Mouse (Mus musculus): ENCODE results near the gene Patz1. TPM values are rescaled to one million over a fixed set of nuclear protein-coding genes. Genes with fewer than 3 reads are reported as not detected.

Patz1 gene
- polyA plus RNA-seq, 1 experiment, result 79.0 TPM

DNA sequence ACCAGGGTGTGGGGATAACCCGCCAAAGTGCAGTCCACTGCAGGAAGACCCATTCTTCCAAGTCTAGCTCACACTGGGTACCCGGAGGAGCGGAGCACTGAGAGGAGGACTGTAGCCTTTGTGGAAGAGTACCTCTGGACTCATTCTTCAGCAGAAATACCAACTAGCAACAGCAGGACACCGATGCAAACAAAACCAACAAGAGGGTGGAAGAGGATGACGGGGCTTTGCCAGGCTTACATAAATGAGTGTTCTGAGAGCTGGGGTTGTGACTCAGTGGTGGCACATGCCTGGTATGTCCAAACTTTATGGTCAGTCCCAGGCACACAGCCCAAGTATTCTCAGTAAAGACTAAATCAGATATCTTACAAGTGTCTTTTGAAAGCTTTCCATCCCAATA, 12.4 kb downstream of the Patz1 start:
- Histone ChIP-seq H3K27me3 (replicated peaks) (no peaks in the 10 kb centered on the region), H3K4me3 (replicated peaks) (no peak overlapping the region), H3K9me3 (no peaks in the 10 kb centered on the region), H3K4me1 (peaks cover 96% of the 10 kb centered on the region), H3K36me3 (replicated peaks; ENCODE audit: low read length) (peaks cover 98% of the 10 kb centered on the region)
- TF ChIP-seq GATA1 (IDR thresholded peaks at IDR 0.05; ENCODE audit: borderline replicate concordance, low read length) (no peak), FLI1 (IDR thresholded peaks at IDR 0.05; ENCODE audit: low read length) (no peak)

- peaks cover 98% of the 10 kb centered on the region for H3K36me3 ChIP-seq (replicated peaks; ENCODE audit: low read length)
- no peaks in the 10 kb centered on the region for H3K27me3 ChIP-seq (replicated peaks)
- H3K9me3 ChIP-seq, result no peaks in the 10 kb centered on the region
- H3K4me1 ChIP-seq, result peaks cover 96% of the 10 kb centered on the region
- no peak for TF ChIP-seq GATA1 (IDR thresholded peaks at IDR 0.05; ENCODE audit: borderline replicate concordance, low read length)
- no peak for TF ChIP-seq FLI1 (IDR thresholded peaks at IDR 0.05; ENCODE audit: low read length)
- H3K4me3 ChIP-seq (replicated peaks), result no peak overlapping the region
These were observed 13.7 kb downstream of the Patz1 start for GRCm38 (mm10) chr11:3302385-3302784.

DNA sequence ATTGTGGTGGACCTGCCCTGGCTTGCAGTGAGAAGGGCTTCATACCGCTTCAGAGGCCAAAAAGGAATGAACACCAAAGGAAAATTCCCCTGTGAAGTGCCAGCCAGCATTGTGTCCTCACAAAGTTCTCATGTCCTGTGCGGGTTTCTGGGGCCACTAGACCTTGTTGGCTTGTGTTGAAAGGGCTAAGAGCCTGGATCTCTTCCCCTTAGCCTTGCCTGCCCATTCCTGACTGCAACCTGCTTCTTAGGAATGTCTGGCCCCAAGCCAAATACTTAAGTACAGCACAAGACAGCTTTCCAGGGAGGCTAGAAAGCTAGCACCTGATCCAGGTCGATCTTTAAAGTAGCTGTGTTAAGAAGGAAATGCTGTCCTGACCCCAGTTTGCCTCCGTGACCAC, 14.1 kb downstream of the Patz1 start:
- no peak for TF ChIP-seq FLI1 (IDR thresholded peaks at IDR 0.05; ENCODE audit: low read length)
- TF ChIP-seq GATA1 (IDR thresholded peaks at IDR 0.05; ENCODE audit: borderline replicate concordance, low read length), result no peak
- H3K4me1 ChIP-seq, result peaks cover 96% of the 10 kb centered on the region
- no peaks in the 10 kb centered on the region for H3K9me3 ChIP-seq
- no peak overlapping the region for H3K4me3 ChIP-seq (replicated peaks)
- no peaks in the 10 kb centered on the region for H3K27me3 ChIP-seq (replicated peaks)
- H3K36me3 ChIP-seq (replicated peaks; ENCODE audit: low read length), result peaks cover 98% of the 10 kb centered on the region

DNA sequence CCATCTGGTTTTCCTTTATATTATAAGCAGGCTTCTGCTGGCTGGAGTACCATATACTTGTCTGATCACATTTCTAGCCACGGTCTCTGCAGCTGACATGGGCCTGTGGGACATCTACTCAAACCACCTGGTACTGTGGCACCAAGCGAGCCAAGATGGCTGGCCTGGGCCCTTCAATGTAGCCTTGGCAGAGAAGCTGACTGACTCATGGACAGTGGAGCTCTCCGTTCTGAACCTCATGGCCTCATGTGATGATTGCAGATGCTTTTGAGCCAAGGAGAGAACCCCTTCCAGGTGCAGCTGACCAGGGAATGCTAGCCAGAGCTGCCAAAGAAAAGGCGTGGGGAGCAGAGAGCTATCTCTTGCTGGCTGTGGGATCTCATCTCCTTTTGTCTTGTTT, 17.1 kb downstream of the Patz1 start:
- no peak for TF ChIP-seq FLI1 (IDR thresholded peaks at IDR 0.05; ENCODE audit: low read length)
- no peak for TF ChIP-seq GATA1 (IDR thresholded peaks at IDR 0.05; ENCODE audit: borderline replicate concordance, low read length)
- no peaks in the 10 kb centered on the region for H3K27me3 ChIP-seq (replicated peaks)
- no peak overlapping the region for H3K4me3 ChIP-seq (replicated peaks)
- peaks cover 99% of the 10 kb centered on the region for H3K36me3 ChIP-seq (replicated peaks; ENCODE audit: low read length)
- no peaks in the 10 kb centered on the region for H3K9me3 ChIP-seq
- peaks cover 95% of the 10 kb centered on the region for H3K4me1 ChIP-seq

DNA sequence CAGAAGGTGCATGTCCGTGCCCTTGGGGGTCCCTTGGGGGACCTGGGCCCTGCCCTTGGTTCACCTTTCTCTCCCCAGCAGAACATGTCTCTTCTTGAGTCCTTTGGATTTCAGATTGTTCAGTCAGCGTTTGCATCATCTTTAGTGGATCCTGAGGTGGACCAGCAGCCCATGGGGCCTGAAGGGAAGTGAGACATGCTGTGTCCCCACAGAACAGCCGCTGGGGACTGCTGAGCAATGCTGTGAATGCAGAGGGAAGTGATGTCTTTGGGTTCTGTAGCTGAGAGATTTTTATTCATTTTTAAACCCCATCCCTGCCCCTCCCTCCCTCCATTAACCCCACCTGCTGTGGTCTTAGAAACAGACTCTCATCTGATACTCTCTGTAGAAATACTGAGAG, 19.2 kb downstream of the Patz1 start:
- H3K4me1 ChIP-seq, result peaks cover 95% of the 10 kb centered on the region
- no peaks in the 10 kb centered on the region for H3K9me3 ChIP-seq
- no peak overlapping the region for H3K4me3 ChIP-seq (replicated peaks)
- peaks cover 99% of the 10 kb centered on the region for H3K36me3 ChIP-seq (replicated peaks; ENCODE audit: low read length)
- H3K27me3 ChIP-seq (replicated peaks), result no peaks in the 10 kb centered on the region
- no peak for TF ChIP-seq GATA1 (IDR thresholded peaks at IDR 0.05; ENCODE audit: borderline replicate concordance, low read length)
- no peak for TF ChIP-seq FLI1 (IDR thresholded peaks at IDR 0.05; ENCODE audit: low read length)

DNA sequence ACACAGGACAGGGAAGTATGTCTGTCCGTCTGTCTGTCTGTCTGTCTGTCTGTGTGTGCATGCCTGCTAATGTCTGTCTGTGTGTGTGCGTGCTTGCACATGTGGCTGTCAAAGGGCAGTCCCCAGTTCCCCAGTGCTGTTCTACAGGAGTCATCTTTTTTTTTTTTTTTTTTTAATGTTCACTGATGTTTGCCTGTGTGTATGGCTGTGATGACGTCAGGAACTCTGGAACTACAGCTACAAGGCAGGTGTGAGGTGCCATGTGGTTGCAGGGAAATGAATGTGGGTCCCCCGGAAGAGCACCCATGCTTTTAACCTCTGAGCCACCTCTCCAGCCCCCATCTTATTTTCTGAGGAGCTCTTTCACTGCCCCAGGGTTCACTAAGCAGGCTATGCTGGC, 21.2 kb downstream of the Patz1 start:
- TF ChIP-seq FLI1 (IDR thresholded peaks at IDR 0.05; ENCODE audit: low read length), result no peak
- no peak for TF ChIP-seq GATA1 (IDR thresholded peaks at IDR 0.05; ENCODE audit: borderline replicate concordance, low read length)
- peaks cover 90% of the 10 kb centered on the region for H3K4me1 ChIP-seq
- peak overlapping the region; percentile 20 for H3K4me3 ChIP-seq (replicated peaks)
- H3K36me3 ChIP-seq (replicated peaks; ENCODE audit: low read length), result peaks cover 95% of the 10 kb centered on the region
- H3K9me3 ChIP-seq, result no peaks in the 10 kb centered on the region
- no peaks in the 10 kb centered on the region for H3K27me3 ChIP-seq (replicated peaks)

GRCm38 (mm10) chr11:3310789-3311585, 22.3 kb downstream of the Patz1 start:
- H3K36me3 ChIP-seq (replicated peaks; ENCODE audit: low read length), result peaks cover 92% of the 10 kb centered on the region
- TF ChIP-seq GATA1 (IDR thresholded peaks at IDR 0.05; ENCODE audit: borderline replicate concordance, low read length), result no peak
- no peak for TF ChIP-seq FLI1 (IDR thresholded peaks at IDR 0.05; ENCODE audit: low read length)
- H3K9me3 ChIP-seq, result no peaks in the 10 kb centered on the region
- H3K4me3 ChIP-seq (replicated peaks), result peak overlapping the region; percentile 59
- H3K4me1 ChIP-seq, result peaks cover 82% of the 10 kb centered on the region
- H3K27me3 ChIP-seq (replicated peaks), result no peaks in the 10 kb centered on the region

- no peak for TF ChIP-seq FLI1 (IDR thresholded peaks at IDR 0.05; ENCODE audit: low read length)
- no peak for TF ChIP-seq GATA1 (IDR thresholded peaks at IDR 0.05; ENCODE audit: borderline replicate concordance, low read length)
- Histone ChIP-seq H3K27me3 (replicated peaks) (no peaks in the 10 kb centered on the region), H3K36me3 (replicated peaks; ENCODE audit: low read length) (peaks cover 91% of the 10 kb centered on the region), H3K4me3 (replicated peaks) (no peak overlapping the region), H3K4me1 (peaks cover 75% of the 10 kb centered on the region), H3K9me3 (no peaks in the 10 kb centered on the region)
These were observed 23.1 kb downstream of the Patz1 start for GRCm38 (mm10) chr11:3311586-3312347.

- Histone ChIP-seq H3K4me1 (peaks cover 59% of the 10 kb centered on the region), H3K9me3 (no peaks in the 10 kb centered on the region), H3K36me3 (replicated peaks; ENCODE audit: low read length) (peaks cover 86% of the 10 kb centered on the region), H3K27me3 (replicated peaks) (no peaks in the 10 kb centered on the region), H3K4me3 (replicated peaks) (no peak overlapping the region)
- TF ChIP-seq GATA1 (IDR thresholded peaks at IDR 0.05; ENCODE audit: borderline replicate concordance, low read length) (no peak), FLI1 (IDR thresholded peaks at IDR 0.05; ENCODE audit: low read length) (no peak)
These were observed 24.6 kb downstream of the Patz1 start for GRCm38 (mm10) chr11:3313294-3313693.

DNA sequence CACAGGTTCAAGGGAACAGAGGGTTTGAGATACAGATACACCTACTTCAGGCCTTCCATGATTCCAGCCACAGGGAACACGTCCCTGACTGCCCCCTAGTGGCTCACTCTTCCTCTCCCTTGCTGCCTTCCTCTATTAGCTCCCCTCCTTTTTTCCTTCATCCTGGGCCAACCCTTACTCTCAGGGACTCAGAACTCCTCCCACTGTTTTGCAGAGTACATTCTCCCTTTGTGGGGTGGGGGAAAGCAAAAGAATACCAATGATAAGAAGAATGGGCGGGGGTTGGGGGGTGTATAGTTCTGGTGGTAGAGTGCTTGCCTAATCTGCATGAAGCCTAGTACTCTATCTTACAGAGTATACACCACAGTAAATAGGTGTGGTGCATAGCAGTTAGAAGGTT, 25.5 kb downstream of the Patz1 start:
- Histone ChIP-seq H3K36me3 (replicated peaks; ENCODE audit: low read length) (peaks cover 84% of the 10 kb centered on the region), H3K4me3 (replicated peaks) (no peak overlapping the region), H3K9me3 (no peaks in the 10 kb centered on the region), H3K4me1 (peaks cover 57% of the 10 kb centered on the region), H3K27me3 (replicated peaks) (no peaks in the 10 kb centered on the region)
- TF ChIP-seq GATA1 (IDR thresholded peaks at IDR 0.05; ENCODE audit: borderline replicate concordance, low read length) (no peak), FLI1 (IDR thresholded peaks at IDR 0.05; ENCODE audit: low read length) (no peak)
